ENCODE assay signal across 26 mouse cellular contexts in genomic region chr9:38792689-38793088, GRCm38 (mm10). TPM values are rescaled to one million over a fixed set of nuclear protein-coding genes. Genes with fewer than 3 reads are reported as not detected.
"Had no signal": no experiment of that assay in that cellular context is flagged by ENCODE, and none has a peak within 500 bp of the region (broad histone marks: within the 10 kb centered on the region; RNA-seq: fewer than 3 reads in every experiment).

No protein-coding gene starts in this region.

- H3K4me1 ChIP-seq: neural tube, embryonic 12.5 days; neural tube, embryonic 13.5 days; neural tube, embryonic 15.5 days; stomach, embryonic 15.5 days had no signal

- H3K4me3 ChIP-seq: neural tube, embryonic 12.5 days; neural tube, embryonic 13.5 days; neural tube, embryonic 15.5 days; stomach, embryonic 15.5 days had no signal

- DNase-seq: retina, postnatal 1 day; right cerebral cortex, adult 18-20 months; right cerebral cortex, postnatal 14 days; right cerebral cortex, postnatal 25 days; right cerebral cortex, postnatal 4 days; spleen, adult 18-20 months; thymus, adult 18-20 months; thymus, adult 2 months; thymus, postnatal 14 days; thymus, postnatal 25 days; thymus, postnatal 36 days; thymus, postnatal 4 days had no signal

- H3K27ac ChIP-seq: neural tube, embryonic 12.5 days; neural tube, embryonic 13.5 days; neural tube, embryonic 15.5 days; stomach, embryonic 15.5 days; stomach, postnatal 0 days had no signal

RNA-seq across cellular contexts. Expression of gene Olfr921, which starts 19.8 kb away (rescaled TPM):
- total RNA-seq: neutrophil, adult 5-6 weeks had no signal
- polyA plus RNA-seq: neural tube, embryonic 12.5 days; neural tube, embryonic 13.5 days; neural tube, embryonic 14.5 days; neural tube, embryonic 15.5 days; small intestine, adult 2 months; spleen, adult 2 months; stomach, embryonic 14.5 days; stomach, embryonic 15.5 days; stomach, embryonic 16.5 days; stomach, postnatal 0 days; testis, adult 2 months; thymus, postnatal 0 days had no signal

RNA-seq across cellular contexts. Expression of gene Olfr922, which starts 21.7 kb away (rescaled TPM):
- total RNA-seq: neutrophil, adult 5-6 weeks had no signal
- polyA plus RNA-seq: neural tube, embryonic 12.5 days; neural tube, embryonic 13.5 days; neural tube, embryonic 14.5 days; neural tube, embryonic 15.5 days; small intestine, adult 2 months; spleen, adult 2 months; stomach, embryonic 14.5 days; stomach, embryonic 15.5 days; stomach, embryonic 16.5 days; stomach, postnatal 0 days; testis, adult 2 months; thymus, adult 2 months; thymus, postnatal 0 days had no signal

RNA-seq across cellular contexts. Expression of gene Olfr923, which starts 33.7 kb away (rescaled TPM):
- total RNA-seq: neutrophil, adult 5-6 weeks had no signal
- polyA plus RNA-seq: neural tube, embryonic 12.5 days; neural tube, embryonic 13.5 days; neural tube, embryonic 14.5 days; neural tube, embryonic 15.5 days; small intestine, adult 2 months; spleen, adult 2 months; stomach, embryonic 14.5 days; stomach, embryonic 15.5 days; stomach, embryonic 16.5 days; stomach, postnatal 0 days; testis, adult 2 months; thymus, adult 2 months; thymus, postnatal 0 days; urinary bladder, adult 2 months had no signal

RNA-seq across cellular contexts. Expression of gene Olfr920, which starts 40.6 kb away (rescaled TPM):
- polyA plus RNA-seq: neural tube, embryonic 12.5 days; neural tube, embryonic 13.5 days; neural tube, embryonic 14.5 days; neural tube, embryonic 15.5 days had no signal

RNA-seq across cellular contexts. Expression of gene Olfr924, which starts 51.6 kb away (rescaled TPM):
- total RNA-seq: neutrophil, adult 5-6 weeks had no signal
- polyA plus RNA-seq: neural tube, embryonic 12.5 days; neural tube, embryonic 13.5 days; neural tube, embryonic 14.5 days; neural tube, embryonic 15.5 days; small intestine, adult 2 months; spleen, adult 2 months; stomach, embryonic 14.5 days; stomach, embryonic 15.5 days; stomach, embryonic 16.5 days; stomach, postnatal 0 days; testis, adult 2 months; thymus, adult 2 months; thymus, postnatal 0 days; urinary bladder, adult 2 months had no signal
